Mouse (Mus musculus) adrenal gland, postnatal 10 days (tissue): ENCODE measurements around the gene Dlat. TPM values are rescaled to one million over a fixed set of nuclear protein-coding genes. Genes with fewer than 3 reads are reported as not detected.

ENCODE experiments used
- DNase-seq: peaks from one replicate; pipeline ENCODE4 v3.0.0; 2021; ENCODE audit warnings: mixed read lengths
- long read RNA-seq, 2 experiments: library from polyadenylated mRNA; stranded (forward); transcript quantifications; one replicate each; pipeline ENCODE4 v2.0.0; 2021
- total RNA-seq, 2 experiments: library from RNA; stranded (reverse); gene quantifications; 2 replicates each; pipeline ENCODE4 v1.2.3; 2021

Gene Dlat
- total RNA-seq: 100 to 1,000 TPM; 310 to 317 TPM
- long read RNA-seq, experiment 1, full-length matches to known transcripts: 413 of 485 reads
- long read RNA-seq, experiment 1, partial matches to known transcripts: 29 of 485 reads
- long read RNA-seq, experiment 1, other reads (novel, unspliced or antisense): 43 of 485 reads
- long read RNA-seq, experiment 2, full-length matches to known transcripts: 487 of 517 reads
- long read RNA-seq, experiment 2, partial matches to known transcripts: 12 of 517 reads
- long read RNA-seq, experiment 2, other reads (novel, unspliced or antisense): 18 of 517 reads

GRCm38 (mm10) chr9:50659392-50660217 is at the start of gene Dlat:
Gene Dlat (minus strand): TSS chr9:50659780.
- peak; percentile 90 for DNase-seq

- DNase-seq: peak; percentile 54
Measured at GRCm38 (mm10) chr9:50709108-50709507, 49.5 kb upstream of the Dlat start.

- no peak for DNase-seq
Measured at GRCm38 (mm10) chr9:50704907-50705306, 45.3 kb upstream of the Dlat start.

GRCm38 (mm10) chr9:50700921-50701691 is 41.5 kb upstream of the Dlat start:
- DNase-seq: peak; percentile 18

- DNase-seq: peak; percentile 52
Measured at GRCm38 (mm10) chr9:50698418-50699409, 39.1 kb upstream of the Dlat start.

GRCm38 (mm10) chr9:50697706-50698041 is 38.1 kb upstream of the Dlat start:
- DNase-seq: peak; percentile 82

GRCm38 (mm10) chr9:50696851-50697705 is 37.5 kb upstream of the Dlat start:
- no peak for DNase-seq

- no peak for DNase-seq
Measured at GRCm38 (mm10) chr9:50695153-50695552, 35.6 kb upstream of the Dlat start.

GRCm38 (mm10) chr9:50693631-50694030 is 34.1 kb upstream of the Dlat start:
- peak; percentile 47 for DNase-seq

- DNase-seq: no peak
Measured at GRCm38 (mm10) chr9:50692626-50693580, 33.3 kb upstream of the Dlat start.

- no peak for DNase-seq
Measured at GRCm38 (mm10) chr9:50686866-50687652, 27.5 kb upstream of the Dlat start.

- DNase-seq: no peak
Measured at GRCm38 (mm10) chr9:50681727-50682126, 22.1 kb upstream of the Dlat start.

- no peak for DNase-seq
Measured at GRCm38 (mm10) chr9:50679406-50679805, 19.8 kb upstream of the Dlat start.

- DNase-seq: no peak
Measured at GRCm38 (mm10) chr9:50674771-50675170, 15.2 kb upstream of the Dlat start.

- peak; percentile 76 for DNase-seq
Measured at GRCm38 (mm10) chr9:50670690-50671089, 11.1 kb upstream of the Dlat start.

GRCm38 (mm10) chr9:50667579-50668498 is 8.3 kb upstream of the Dlat start:
- no peak for DNase-seq

- DNase-seq: no peak
Measured at GRCm38 (mm10) chr9:50666442-50666841, 6.9 kb upstream of the Dlat start.
